Mouse (Mus musculus) megakaryocyte, embryonic 14.5 days (primary cell): ENCODE measurements at regions not wholly inside any gene's neighbourhood (a gene's known extent, or its start where the extent isn't known, plus 50 kb on each side); places are given as distances from the start of the nearest gene placed in this dataset.

Experiments used
- FLI1 ChIP-seq: IDR thresholded peaks from 2 replicates; pipeline ENCODE4 v1.6.1; 2012; ENCODE audit warnings: low read length, inconsistent platforms, mixed read lengths
- GATA1 ChIP-seq: IDR thresholded peaks from 3 replicates; pipeline ENCODE4 v1.6.1; 2012; ENCODE audit warnings: mixed read lengths, low read length, inconsistent platforms, borderline replicate concordance

GRCm38 (mm10) chr6:107019126-107019525 is 219.2 kb upstream of the Crbn start:
- TF ChIP-seq GATA1, result no peak
- no peak for TF ChIP-seq FLI1
